Mouse (Mus musculus) midbrain, embryonic 10.5 days (tissue): ENCODE measurements around the gene Dscam. TPM values are rescaled to one million over a fixed set of nuclear protein-coding genes. Genes with fewer than 3 reads are reported as not detected.

Experiments
- DNase-seq: peaks from one replicate; pipeline ENCODE4 v3.0.0-alpha.2; 2017; ENCODE audit warnings: low spot score
- H3K27ac ChIP-seq: fragments of 300-500 bp; sonication (generic); replicated peaks from 2 replicates; pipeline ENCODE4 v1.5.1; 2016; ENCODE audit warnings: mild to moderate bottlenecking
- H3K27me3 ChIP-seq: fragments of 300-500 bp; sonication (generic); 2 replicates; pipeline ENCODE4 v1.6.1; 2016; ENCODE audit warnings: low read depth, mild to moderate bottlenecking; ENCODE audit not compliant: poor library complexity, severe bottlenecking
- H3K36me3 ChIP-seq: fragments of 300-500 bp; sonication (generic); 2 replicates; pipeline ENCODE4 v1.6.1; 2016; ENCODE audit warnings: mild to moderate bottlenecking, moderate library complexity
- H3K4me1 ChIP-seq: fragments of 300-500 bp; sonication (generic); 2 replicates; pipeline ENCODE4 v1.6.1; 2016
- H3K4me3 ChIP-seq: fragments of 300-500 bp; sonication (generic); 2 replicates; pipeline ENCODE4 v1.5.1; 2016; ENCODE audit warnings: mild to moderate bottlenecking, moderate library complexity
- H3K9me3 ChIP-seq: fragments of 300-500 bp; sonication (generic); replicated peaks from 2 replicates; pipeline ENCODE4 v1.6.1; 2016; ENCODE audit warnings: mild to moderate bottlenecking
- WGBS: fragments of 180-500 bp; shearing (Covaris S2); methylation state at CpG from one replicate; pipeline ENCODE4 v1.1.7; 2016; 5-methylcytosine and 5-hydroxymethylcytosine counted together
- polyA plus RNA-seq: library from polyadenylated mRNA; unstranded; fragments of >200 nt; fragmentation: Nextera tagmentation; extraction: Ambion mirVana; gene quantifications from 2 replicates; pipeline ENCODE4 v1.2.1, GENCODE M21; 2016

The Dscam gene
- polyA plus RNA-seq, 1 experiment from 2014 or later: 0.46 TPM

DNA sequence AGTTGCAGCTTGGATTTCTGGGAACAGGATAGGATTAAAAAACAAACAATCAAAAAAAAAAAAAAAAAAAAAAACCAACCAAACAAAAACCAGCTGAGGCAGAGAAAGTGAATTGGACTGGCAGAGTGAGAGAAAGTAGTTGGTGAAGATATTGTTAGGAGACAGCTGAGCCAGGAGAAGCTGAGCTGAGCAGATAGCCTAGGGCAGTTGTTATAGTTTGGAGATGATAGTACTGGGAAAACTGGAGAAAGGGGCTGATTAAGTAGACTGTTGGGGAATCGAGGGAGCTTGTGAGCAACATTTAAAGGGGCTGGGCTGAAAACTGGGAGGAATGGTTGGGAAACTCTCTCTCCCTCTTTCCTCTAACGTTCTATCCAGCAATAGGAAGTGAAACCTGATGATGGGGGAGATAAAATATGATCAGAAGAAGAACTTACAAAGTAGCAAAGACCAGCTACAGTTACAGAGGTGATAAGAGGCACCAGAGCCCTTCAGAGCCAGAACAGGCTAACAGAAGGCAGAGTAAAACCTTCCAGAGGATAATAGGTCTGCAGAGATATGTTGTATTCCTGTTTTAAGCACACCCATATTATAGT lies 201.6 kb downstream of the Dscam start:
- Histone ChIP-seq H3K27me3 (no peaks in the 10 kb centered on the region), H3K4me1 (peaks cover 18% of the 10 kb centered on the region), H3K36me3 (no peaks in the 10 kb centered on the region), H3K9me3 (no peaks in the 10 kb centered on the region), H3K4me3 (no peak overlapping the region), H3K27ac (no peak overlapping the region)
- WGBS: 70% methylated on average over 2 of the region's 2 CpGs
- no peak for DNase-seq

DNA sequence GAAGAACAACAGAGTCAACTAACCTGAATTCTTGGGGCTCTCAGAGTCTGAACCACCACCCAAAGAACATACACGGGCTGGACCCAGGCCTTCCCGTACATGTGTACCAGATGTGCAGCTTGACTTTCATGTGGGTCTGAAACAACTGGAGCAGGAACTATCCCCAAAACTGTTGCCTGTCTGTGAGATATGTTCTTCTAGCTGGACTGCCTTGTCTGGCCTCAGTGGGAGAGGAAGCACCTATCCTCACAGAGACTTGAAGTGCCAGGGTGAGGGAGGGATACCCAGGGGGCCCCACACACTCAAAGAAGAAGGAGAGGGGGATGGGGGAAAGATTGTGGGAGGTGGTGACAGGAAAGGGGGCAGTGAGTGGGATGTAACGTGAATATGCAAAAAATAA lies 210.9 kb downstream of the Dscam start:
- no peaks in the 10 kb centered on the region for H3K4me1 ChIP-seq
- H3K27me3 ChIP-seq: no peaks in the 10 kb centered on the region
- 90% methylated on average over 3 of the region's 3 CpGs for WGBS

GRCm38 (mm10) chr16:96945468-96946302 lies 224.9 kb downstream of the Dscam start:
- H3K27ac ChIP-seq: peak overlapping the region; percentile 67; the same call in 1 of the 2 replicates

More for the DNA sequence above, 210.9 kb downstream of the Dscam start:
- Histone ChIP-seq H3K36me3 (no peaks in the 10 kb centered on the region), H3K27ac (no peak overlapping the region), H3K9me3 (no peaks in the 10 kb centered on the region), H3K4me3 (no peak overlapping the region)
- no peak for DNase-seq

GRCm38 (mm10) chr16:96943648-96944047 lies 226.9 kb downstream of the Dscam start:
- no peak overlapping the region for H3K27ac ChIP-seq
- peaks cover 18% of the 10 kb centered on the region for H3K4me1 ChIP-seq
- no peaks in the 10 kb centered on the region for H3K27me3 ChIP-seq
- 87% methylated on average over 2 of the region's 2 CpGs for WGBS
- no peaks in the 10 kb centered on the region for H3K9me3 ChIP-seq
- no peak for DNase-seq
- H3K36me3 ChIP-seq: no peaks in the 10 kb centered on the region
- no peak overlapping the region for H3K4me3 ChIP-seq

More at GRCm38 (mm10) chr16:96945468-96946302, 224.9 kb downstream of the Dscam start:
- H3K9me3 ChIP-seq: no peaks in the 10 kb centered on the region
- H3K27me3 ChIP-seq: no peaks in the 10 kb centered on the region
- H3K36me3 ChIP-seq: no peaks in the 10 kb centered on the region
- H3K4me3 ChIP-seq: no peak overlapping the region
- peaks cover 18% of the 10 kb centered on the region for H3K4me1 ChIP-seq
- peak; percentile 39 for DNase-seq
- WGBS: 36% methylated on average over 11 of the region's 11 CpGs

- Histone ChIP-seq H3K9me3 (no peaks in the 10 kb centered on the region), H3K36me3 (no peaks in the 10 kb centered on the region)
- 87% methylated on average over 2 of the region's 2 CpGs for WGBS
Observed at GRCm38 (mm10) chr16:96934795-96935194, 235.8 kb downstream of the Dscam start.

DNA sequence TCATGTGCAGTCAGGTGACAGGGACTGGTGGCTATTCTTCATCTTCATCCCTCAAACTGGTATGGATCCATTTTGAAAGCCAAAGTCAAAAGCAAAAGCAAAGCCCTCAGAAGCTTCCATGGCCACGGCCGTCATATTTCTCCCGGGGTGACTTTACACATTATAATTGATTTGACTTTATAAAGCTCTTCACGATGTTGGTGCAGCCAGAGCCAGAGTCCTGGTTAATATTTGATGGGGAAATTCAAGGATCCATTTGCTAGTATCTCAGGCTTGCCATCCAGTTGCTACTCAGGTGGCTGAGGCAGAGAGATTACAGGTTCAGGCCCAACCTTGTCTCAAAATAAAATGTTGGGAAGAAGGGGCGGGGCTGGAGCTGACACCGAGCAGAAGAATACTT lies 238.3 kb downstream of the Dscam start:
- H3K27ac ChIP-seq: no peak overlapping the region
- H3K9me3 ChIP-seq: no peaks in the 10 kb centered on the region
- H3K4me3 ChIP-seq: no peak overlapping the region
- peaks cover 1% of the 10 kb centered on the region; the same call in 1 of the 2 replicates for H3K4me1 ChIP-seq
- DNase-seq: no peak
- H3K36me3 ChIP-seq: no peaks in the 10 kb centered on the region
- no peaks in the 10 kb centered on the region for H3K27me3 ChIP-seq
- 94% methylated on average over 6 of the region's 6 CpGs for WGBS

More at GRCm38 (mm10) chr16:96934795-96935194, 235.8 kb downstream of the Dscam start:
- Histone ChIP-seq H3K27ac (no peak overlapping the region), H3K27me3 (no peaks in the 10 kb centered on the region), H3K4me3 (no peak overlapping the region), H3K4me1 (no peaks in the 10 kb centered on the region)
- no peak for DNase-seq

GRCm38 (mm10) chr16:96931771-96932170 lies 238.8 kb downstream of the Dscam start:
- Histone ChIP-seq H3K4me3 (no peak overlapping the region), H3K36me3 (no peaks in the 10 kb centered on the region), H3K4me1 (peaks cover 5% of the 10 kb centered on the region; the same call in 1 of the 2 replicates), H3K27ac (no peak overlapping the region), H3K9me3 (no peaks in the 10 kb centered on the region), H3K27me3 (no peaks in the 10 kb centered on the region)
- no peak for DNase-seq
- WGBS: 79% methylated on average over 2 of the region's 2 CpGs

- Histone ChIP-seq H3K4me3 (no peak overlapping the region), H3K36me3 (no peaks in the 10 kb centered on the region), H3K9me3 (no peaks in the 10 kb centered on the region), H3K4me1 (peaks cover 5% of the 10 kb centered on the region; the same call in 1 of the 2 replicates), H3K27me3 (no peaks in the 10 kb centered on the region), H3K27ac (no peak overlapping the region)
- DNase-seq: no peak
- 92% methylated on average over 1 of the region's 1 CpGs for WGBS
Observed at GRCm38 (mm10) chr16:96928011-96928410, 242.5 kb downstream of the Dscam start.

DNA sequence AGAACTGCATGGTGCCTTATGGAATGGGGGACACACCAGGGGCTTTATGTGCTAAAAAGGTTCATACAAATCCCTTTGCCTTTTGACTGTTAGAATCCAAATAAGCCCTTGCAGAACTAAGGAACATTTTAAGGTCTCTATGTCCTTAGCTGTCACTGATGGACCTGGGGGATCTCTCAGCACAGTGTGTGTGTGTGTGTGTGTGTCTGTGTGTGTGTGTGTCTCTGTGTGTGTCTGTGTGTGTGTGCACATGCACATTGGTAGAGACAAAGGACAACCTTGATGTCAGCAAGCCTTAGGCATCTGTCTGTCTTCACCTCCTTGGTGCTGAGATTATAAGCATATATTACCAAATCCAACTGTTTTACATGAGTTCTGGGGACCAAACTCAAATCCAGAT lies 243.1 kb downstream of the Dscam start:
- H3K4me1 ChIP-seq: peaks cover 5% of the 10 kb centered on the region; the same call in 1 of the 2 replicates
- H3K9me3 ChIP-seq: no peaks in the 10 kb centered on the region
- H3K4me3 ChIP-seq: no peak overlapping the region
- DNase-seq: no peak
- H3K36me3 ChIP-seq: no peaks in the 10 kb centered on the region
- H3K27me3 ChIP-seq: no peaks in the 10 kb centered on the region
- no peak overlapping the region for H3K27ac ChIP-seq

- WGBS: 63% methylated on average over 3 of the region's 3 CpGs
- H3K27ac ChIP-seq: no peak overlapping the region
- H3K36me3 ChIP-seq: no peaks in the 10 kb centered on the region
- no peaks in the 10 kb centered on the region for H3K27me3 ChIP-seq
- DNase-seq: no peak
- no peaks in the 10 kb centered on the region for H3K9me3 ChIP-seq
- H3K4me1 ChIP-seq: peaks cover 5% of the 10 kb centered on the region; the same call in 1 of the 2 replicates
- H3K4me3 ChIP-seq: no peak overlapping the region
Observed at GRCm38 (mm10) chr16:96926977-96927376, 243.6 kb downstream of the Dscam start.

GRCm38 (mm10) chr16:96923941-96924340 lies 246.6 kb downstream of the Dscam start:
- H3K27me3 ChIP-seq: no peaks in the 10 kb centered on the region
- no peak overlapping the region for H3K4me3 ChIP-seq
- H3K9me3 ChIP-seq: no peaks in the 10 kb centered on the region
- peaks cover 16% of the 10 kb centered on the region for H3K4me1 ChIP-seq
- no peak overlapping the region for H3K27ac ChIP-seq
- no peaks in the 10 kb centered on the region for H3K36me3 ChIP-seq
- WGBS: 93% methylated on average over 4 of the region's 4 CpGs
- no peak for DNase-seq

- Histone ChIP-seq H3K4me3 (no peak overlapping the region), H3K36me3 (no peaks in the 10 kb centered on the region), H3K27ac (no peak overlapping the region), H3K4me1 (peaks cover under 1% of the 10 kb centered on the region; the same call in 1 of the 2 replicates), H3K9me3 (no peaks in the 10 kb centered on the region), H3K27me3 (no peaks in the 10 kb centered on the region)
- DNase-seq: no peak
- 91% methylated on average over 3 of the region's 3 CpGs for WGBS
Observed at GRCm38 (mm10) chr16:96914495-96914894, 256.1 kb downstream of the Dscam start.

DNA sequence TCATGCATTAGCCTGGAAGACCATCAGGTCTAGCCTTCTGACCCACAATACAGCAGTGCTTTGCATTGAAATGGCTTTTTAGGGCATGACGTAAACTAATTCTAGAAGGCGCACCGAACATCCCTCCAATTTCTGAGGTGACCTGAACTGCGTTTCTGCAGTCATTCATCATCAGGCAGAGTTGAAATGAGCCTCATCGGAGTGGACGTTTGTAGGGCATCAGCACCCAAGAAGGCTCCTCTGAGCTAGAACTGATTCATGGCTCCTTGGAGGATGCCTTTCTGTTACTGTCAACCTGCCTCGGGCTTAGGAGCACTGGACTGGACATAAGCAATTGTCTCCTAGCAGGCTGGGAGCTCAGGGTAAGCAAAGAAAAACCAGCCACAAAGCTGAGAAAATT lies 257.7 kb downstream of the Dscam start:
- no peak for DNase-seq
- Histone ChIP-seq H3K27me3 (no peaks in the 10 kb centered on the region), H3K4me1 (no peaks in the 10 kb centered on the region), H3K4me3 (no peak overlapping the region), H3K36me3 (no peaks in the 10 kb centered on the region), H3K9me3 (no peaks in the 10 kb centered on the region), H3K27ac (no peak overlapping the region)
- whole genome bisulfite sequencing: 86% methylated on average over 7 of the region's 7 CpGs
